ENCODE assay signal across 13 mouse cellular contexts in the genomic region with DNA sequence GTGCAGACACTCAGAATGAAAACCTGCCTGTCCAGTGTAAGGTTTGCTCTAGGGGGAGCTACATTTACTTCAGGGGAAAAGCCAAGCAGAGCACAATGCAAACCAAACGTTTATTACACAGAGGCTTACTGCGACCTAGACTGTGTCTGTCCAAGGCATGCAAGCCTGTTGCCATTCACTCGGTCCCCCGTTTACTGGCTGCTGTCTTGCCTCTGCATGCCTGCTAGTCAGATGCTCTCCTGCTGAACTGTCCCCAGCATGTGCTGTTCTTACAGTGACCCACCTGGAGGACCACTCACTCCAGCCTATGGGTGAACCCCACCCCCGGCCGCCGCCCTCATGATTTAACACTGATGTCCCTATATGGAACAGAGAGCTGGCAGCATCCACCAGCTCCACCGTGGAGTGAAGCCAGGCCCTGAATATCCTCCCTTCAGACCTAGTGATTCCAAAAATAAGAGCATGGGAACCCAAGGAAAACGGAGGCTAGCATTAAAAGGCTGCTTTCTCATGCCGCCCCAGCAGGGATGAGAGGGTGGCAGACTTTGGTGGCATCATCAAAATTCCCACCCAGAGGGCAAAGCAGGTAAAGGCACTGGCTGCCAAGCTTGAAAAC. TPM values are rescaled to one million over a fixed set of nuclear protein-coding genes. Genes with fewer than 3 reads are reported as not detected.
A peak's percentile ranks its signal among the peaks of the same experiment; 100 is the strongest.
DNase-seq lines count a peak whose midpoint lies in the region; ATAC-seq and TF ChIP-seq lines count a peak whose summit lies in the region.
"Had no signal": no experiment of that assay in that cellular context is flagged by ENCODE, and none has a peak within 500 bp of the region (broad histone marks: within the 10 kb centered on the region; RNA-seq: fewer than 3 reads in every experiment).

No protein-coding gene starts in this region.

- H3K36me3 ChIP-seq in intestine, postnatal 0 days (ENCODE audit: control insufficient read depth, insufficient read depth), result peaks cover 68% of the 10 kb centered on the region
- H3K36me3 ChIP-seq in intestine, embryonic 16.5 days (ENCODE audit: control insufficient read depth, insufficient read depth, low read length), result peaks cover 8% of the 10 kb centered on the region; the same call in 1 of the 2 replicates
- peaks cover 87% of the 10 kb centered on the region for H3K36me3 ChIP-seq in hindbrain, embryonic 14.5 days (replicated peaks; ENCODE audit: control insufficient read depth, insufficient read depth)

- no peak overlapping the region for H3K4me2 ChIP-seq in intestine, postnatal 0 days (replicated peaks; ENCODE audit: low read depth)
- no peak overlapping the region for H3K4me2 ChIP-seq in intestine, embryonic 16.5 days (ENCODE audit: low read depth, low read length)
- H3K4me2 ChIP-seq in hindbrain, embryonic 14.5 days (replicated peaks), result no peak overlapping the region
- H3K4me2 ChIP-seq: limb, embryonic 13.5 days; lung, embryonic 15.5 days had no signal

- no peak overlapping the region for H3K9ac ChIP-seq in intestine, postnatal 0 days (ENCODE audit: low read depth, low read length)
- no peak overlapping the region for H3K9ac ChIP-seq in intestine, embryonic 16.5 days (ENCODE audit: low read depth, low read length)
- H3K9ac ChIP-seq in hindbrain, embryonic 14.5 days, result no peak overlapping the region
- H3K9ac ChIP-seq: limb, embryonic 13.5 days; lung, embryonic 15.5 days had no signal

- no peaks in the 10 kb centered on the region for H3K4me1 ChIP-seq in intestine, postnatal 0 days (replicated peaks; ENCODE audit: control insufficient read depth, insufficient read depth, low read length)
- H3K4me1 ChIP-seq in intestine, embryonic 16.5 days (ENCODE audit: control insufficient read depth, insufficient read depth, low read length), result no peaks in the 10 kb centered on the region
- H3K4me1 ChIP-seq in hindbrain, embryonic 14.5 days (replicated peaks; ENCODE audit: control insufficient read depth, insufficient read depth, low read length), result no peaks in the 10 kb centered on the region
- H3K4me1 ChIP-seq: limb, embryonic 13.5 days; lung, embryonic 15.5 days had no signal

- peak; percentile 20 for TF ChIP-seq CTCF in intestine, postnatal 0 days (IDR thresholded peaks at IDR 0.05; ENCODE audit: low read depth)

- no peak overlapping the region for H3K4me3 ChIP-seq in intestine, postnatal 0 days (ENCODE audit: low read depth, low read length)
- no peak overlapping the region for H3K4me3 ChIP-seq in intestine, embryonic 16.5 days (ENCODE audit: low read length)
- H3K4me3 ChIP-seq in hindbrain, embryonic 14.5 days (replicated peaks; ENCODE audit: low read length), result no peak overlapping the region
- H3K4me3 ChIP-seq: limb, embryonic 13.5 days; lung, embryonic 15.5 days had no signal

- ATAC-seq in intestine, postnatal 0 days, result no peak
- ATAC-seq in intestine, embryonic 16.5 days, result no peak
- no peak for ATAC-seq in inflammation-experienced regulatory T-cells, adult 6 months
- ATAC-seq in hindbrain, embryonic 14.5 days (ENCODE audit: low FRiP score), result no peak

- no peaks in the 10 kb centered on the region for H3K9me3 ChIP-seq in intestine, postnatal 0 days (ENCODE audit: control insufficient read depth)
- no peaks in the 10 kb centered on the region for H3K9me3 ChIP-seq in intestine, embryonic 16.5 days (ENCODE audit: control insufficient read depth, low read length)
- no peaks in the 10 kb centered on the region for H3K9me3 ChIP-seq in hindbrain, embryonic 14.5 days (ENCODE audit: control insufficient read depth, low read length)
- H3K9me3 ChIP-seq: limb, embryonic 13.5 days; lung, embryonic 15.5 days had no signal

- no peaks in the 10 kb centered on the region for H3K27me3 ChIP-seq in intestine, postnatal 0 days (replicated peaks; ENCODE audit: control insufficient read depth, insufficient read depth, low read length)
- no peaks in the 10 kb centered on the region for H3K27me3 ChIP-seq in intestine, embryonic 16.5 days (replicated peaks; ENCODE audit: control insufficient read depth, insufficient read depth, low read length)
- H3K27me3 ChIP-seq in hindbrain, embryonic 14.5 days (ENCODE audit: control insufficient read depth, insufficient read depth, low read length), result no peaks in the 10 kb centered on the region
- H3K27me3 ChIP-seq: limb, embryonic 13.5 days; lung, embryonic 15.5 days had no signal

- WGBS in intestine, postnatal 0 days, result 81% methylated on average over 10 of the region's 10 CpGs
- 85% methylated on average over 10 of the region's 10 CpGs for WGBS in intestine, embryonic 16.5 days
- 93% methylated on average over 10 of the region's 10 CpGs for WGBS in hindbrain, embryonic 14.5 days

- intact Hi-C loops in left cerebral cortex, postnatal 10 days (cut with DNase I), result no loop called here

- peak; percentile 28 to 38 for DNase-seq in frontal cortex, postnatal 25 days (ENCODE audit: low spot score in 2 of 2)
- DNase-seq in left cerebral cortex, postnatal 10 days (ENCODE audit: extremely low spot score in 1 of 2, low spot score in 2 of 2), result peak; percentile 31 to 57
- DNase-seq in right cerebral cortex, postnatal 4 days, result peak; percentile 31
- DNase-seq in kidney, adult 18-20 months, result no peak
- no peak for DNase-seq in hindbrain, embryonic 14.5 days (ENCODE audit: low spot score)
- DNase-seq: cerebellum, adult 9-10 months; kidney, adult 2 months; thymus, adult 2 months had no signal

- no peak overlapping the region for H3K27ac ChIP-seq in intestine, postnatal 0 days (ENCODE audit: low read depth, low read length)
- H3K27ac ChIP-seq in intestine, embryonic 16.5 days (ENCODE audit: low read length), result no peak overlapping the region
- no peak overlapping the region for H3K27ac ChIP-seq in hindbrain, embryonic 14.5 days
- H3K27ac ChIP-seq: limb, embryonic 13.5 days; lung, embryonic 15.5 days had no signal

RNA-seq across cellular contexts. Expression of a gene that starts 14.9 kb away (rescaled TPM):
- polyA plus RNA-seq in intestine, postnatal 0 days (2015; fragmentation: Nextera tagmentation; extraction: Ambion mirVana), result 91.3 and 111 TPM in 2 replicates
- polyA plus RNA-seq in intestine, embryonic 16.5 days (2015; fragmentation: Nextera tagmentation; extraction: Ambion mirVana), result 82.5 and 92.3 TPM in 2 replicates
- total RNA-seq in left cerebral cortex, postnatal 10 days (2021), result 10 to 100 TPM; 20.8 to 23.5 TPM
- 10 to 100 TPM; 43.6 to 48.9 (median 46.6) TPM for polyA plus RNA-seq in inflammation-experienced regulatory T-cells, adult 6 months (2017; shearing (Covaris generic))
- 28.4 and 36.5 TPM in 2 replicates for polyA plus RNA-seq in hindbrain, embryonic 14.5 days (2014; fragmentation: Nextera tagmentation; extraction: Ambion mirVana)

RNA-seq across cellular contexts. Expression of a gene that starts 42.4 kb away (rescaled TPM):
- polyA plus RNA-seq in intestine, postnatal 0 days (2015; fragmentation: Nextera tagmentation; extraction: Ambion mirVana), result 11.2 and 11.8 TPM in 2 replicates
- polyA plus RNA-seq in intestine, embryonic 16.5 days (2015; fragmentation: Nextera tagmentation; extraction: Ambion mirVana), result 27.6 and 28.4 TPM in 2 replicates
- 10 to 100 TPM; 17.4 to 20.5 TPM for total RNA-seq in left cerebral cortex, postnatal 10 days (2021)
- polyA plus RNA-seq in inflammation-experienced regulatory T-cells, adult 6 months (2017; shearing (Covaris generic)), result 10 to 100 TPM; 47.3 to 68.0 (median 67.7) TPM
- 19.2 and 22.0 TPM in 2 replicates for polyA plus RNA-seq in hindbrain, embryonic 14.5 days (2014; fragmentation: Nextera tagmentation; extraction: Ambion mirVana)

RNA-seq across cellular contexts. Expression of a gene that starts 45.0 kb away (rescaled TPM):
- 31.1 and 34.4 TPM in 2 replicates for polyA plus RNA-seq in intestine, postnatal 0 days (2015; fragmentation: Nextera tagmentation; extraction: Ambion mirVana)
- polyA plus RNA-seq in intestine, embryonic 16.5 days (2015; fragmentation: Nextera tagmentation; extraction: Ambion mirVana), result 40.1 and 42.5 TPM in 2 replicates
- 10 to 100 TPM; 36.4 to 38.8 TPM for total RNA-seq in left cerebral cortex, postnatal 10 days (2021)
- polyA plus RNA-seq in inflammation-experienced regulatory T-cells, adult 6 months (2017; shearing (Covaris generic)), result 100 to 1,000 TPM in 1 of 3 experiments, 10 to 100 TPM in 2; 70.2 to 102 (median 87.2) TPM
- 37.3 and 37.4 TPM in 2 replicates for polyA plus RNA-seq in hindbrain, embryonic 14.5 days (2014; fragmentation: Nextera tagmentation; extraction: Ambion mirVana)

RNA-seq across cellular contexts. Expression of a gene that starts 45.9 kb away (rescaled TPM):
- 41.6 and 44.3 TPM in 2 replicates for polyA plus RNA-seq in intestine, postnatal 0 days (2015; fragmentation: Nextera tagmentation; extraction: Ambion mirVana)
- polyA plus RNA-seq in intestine, embryonic 16.5 days (2015; fragmentation: Nextera tagmentation; extraction: Ambion mirVana), result 94.2 and 105 TPM in 2 replicates
- 10 to 100 TPM; 48.4 to 49.3 TPM for total RNA-seq in left cerebral cortex, postnatal 10 days (2021)
- 100 to 1,000 TPM; 105 to 138 (median 128) TPM for polyA plus RNA-seq in inflammation-experienced regulatory T-cells, adult 6 months (2017; shearing (Covaris generic))
- 88.1 and 88.5 TPM in 2 replicates for polyA plus RNA-seq in hindbrain, embryonic 14.5 days (2014; fragmentation: Nextera tagmentation; extraction: Ambion mirVana)

Comparison
In these comparisons a context has a peak if more than half of its experiments do, and no peak if none do; other contexts are left out.
1. DNase-seq: peak in frontal cortex, postnatal 25 days (2 of 2), left cerebral cortex, postnatal 10 days (2 of 2) and right cerebral cortex, postnatal 4 days (single experiment); none in kidney, adult 18-20 months (single experiment) and hindbrain, embryonic 14.5 days (single experiment).